Mouse (Mus musculus) lung, embryonic 14.5 days (tissue): ENCODE results near the gene Gucy2c. TPM values are rescaled to one million over a fixed set of nuclear protein-coding genes. Genes with fewer than 3 reads are reported as not detected.

ENCODE experiments used
- ATAC-seq: fragments of 200-750 bp; cut with Nextera tagmentation; 2 replicates; pipeline ENCODE4 v1.8.0; 2017; ENCODE audit warnings: mild to moderate bottlenecking, moderate TSS enrichment, moderate library complexity; ENCODE audit not compliant: insufficient read depth
- DNase-seq: peaks from one replicate; pipeline ENCODE4 v3.0.0-alpha.2; 2015
- H3K27ac ChIP-seq: fragments of 300-500 bp; sonication (generic); 2 replicates; pipeline ENCODE4 v1.5.1; 2014; ENCODE audit warnings: low read depth, mild to moderate bottlenecking, moderate library complexity
- H3K27me3 ChIP-seq: fragments of 300-500 bp; sonication (generic); 2 replicates; pipeline ENCODE4 v1.6.1; 2014; ENCODE audit warnings: low read length, control low read depth; ENCODE audit not compliant: insufficient read depth
- H3K36me3 ChIP-seq: fragments of 300-500 bp; sonication (generic); 2 replicates; pipeline ENCODE4 v1.6.1; 2014; ENCODE audit warnings: control low read depth; ENCODE audit not compliant: insufficient read depth
- H3K4me1 ChIP-seq: fragments of 300-500 bp; sonication (generic); 2 replicates; pipeline ENCODE4 v1.6.1; 2014; ENCODE audit warnings: antibody characterized with exemption, control low read depth; ENCODE audit not compliant: insufficient read depth
- H3K4me2 ChIP-seq: fragments of 300-500 bp; sonication (generic); 2 replicates; pipeline ENCODE4 v1.6.1; 2014; ENCODE audit warnings: mild to moderate bottlenecking
- H3K4me3 ChIP-seq: fragments of 300-500 bp; sonication (generic); 2 replicates; pipeline ENCODE4 v1.5.1; 2014; ENCODE audit warnings: low read depth, low read length
- H3K9ac ChIP-seq: fragments of 300-500 bp; sonication (generic); 2 replicates; pipeline ENCODE4 v1.6.1; 2014
- H3K9me3 ChIP-seq: fragments of 300-500 bp; sonication (generic); 2 replicates; pipeline ENCODE4 v1.6.1; 2016; ENCODE audit warnings: low read depth, low read length, control low read depth
- CTCF ChIP-seq: IDR thresholded peaks from 2 replicates; pipeline ENCODE4 v1.5.1; 2016; ENCODE audit warnings: antibody characterized with exemption, low read depth
- WGBS: fragments of 180-500 bp; shearing (Covaris S2); extraction: QIAGEN DNeasy Blood & Tissue Kit; methylation state at CpG from one replicate; pipeline ENCODE4 v1.1.7; 2014; 5-methylcytosine and 5-hydroxymethylcytosine counted together
- microRNA-seq: library from miRNA; unstranded; fragments of <30 nt; microRNA quantifications from one replicate; pipeline ENCODE4, GENCODE M21; 2016; ENCODE audit warnings: borderline number of aligned reads
- polyA plus RNA-seq: library from polyadenylated mRNA; unstranded; fragments of >200 nt; fragmentation: Nextera tagmentation; extraction: Ambion mirVana; gene quantifications from 2 replicates; pipeline ENCODE4 v1.2.1, GENCODE M21; 2014

Gene Gucy2c
- polyA plus RNA-seq, 1 experiment from 2014 or later = 0.08 TPM

DNA sequence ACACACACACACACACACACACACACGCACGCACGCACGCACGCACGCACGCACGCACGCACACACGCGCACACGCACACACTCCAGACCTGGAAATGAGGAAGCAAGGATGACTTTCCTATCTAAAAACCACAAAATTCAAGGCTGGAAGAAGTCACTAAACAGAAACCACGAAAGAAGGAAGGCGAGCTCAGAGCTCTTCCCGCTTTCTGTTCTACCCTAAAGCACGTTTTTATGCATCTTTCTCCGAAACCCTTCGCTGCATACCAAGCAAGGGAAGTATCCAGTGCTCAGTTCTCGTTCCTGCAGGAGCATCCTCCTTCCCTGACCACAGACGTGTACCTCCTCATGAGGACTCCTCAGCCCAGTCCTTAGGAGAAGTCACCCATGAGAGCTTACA, 127.1 kb downstream of the Gucy2c start:
- H3K4me1 ChIP-seq = no peaks in the 10 kb centered on the region
- no peaks in the 10 kb centered on the region for H3K9me3 ChIP-seq
- H3K36me3 ChIP-seq = no peaks in the 10 kb centered on the region
- no peak overlapping the region for H3K4me2 ChIP-seq
- ATAC-seq (no peak), DNase-seq (no peak)
- no peaks in the 10 kb centered on the region for H3K27me3 ChIP-seq
- no peak overlapping the region for H3K9ac ChIP-seq
- H3K4me3 ChIP-seq = no peak overlapping the region
- TF ChIP-seq CTCF = no peak
- WGBS = 92% methylated on average over 20 of the region's 20 CpGs
- no peak overlapping the region for H3K27ac ChIP-seq

DNA sequence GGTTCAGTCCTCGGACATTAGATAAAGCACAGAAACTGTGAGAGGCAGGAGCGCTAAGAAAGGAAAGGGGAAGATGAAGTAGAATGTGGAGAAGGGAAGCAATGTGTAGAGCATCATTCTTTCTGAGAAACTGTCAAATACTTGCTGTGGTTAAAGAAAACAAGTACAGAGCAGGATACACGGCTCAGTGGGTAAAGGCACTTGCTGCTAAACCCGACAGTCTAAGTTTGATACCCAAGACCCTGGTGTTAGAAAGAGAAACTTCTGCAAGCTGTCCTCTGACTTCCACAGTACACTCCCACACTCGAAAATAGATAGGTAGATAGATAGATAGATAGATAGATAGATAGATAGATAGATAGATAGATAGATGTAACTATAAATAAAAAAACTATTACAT, 128.2 kb downstream of the Gucy2c start:
- Histone ChIP-seq H3K27ac (no peak overlapping the region), H3K4me3 (no peak overlapping the region), H3K4me2 (no peak overlapping the region), H3K27me3 (no peaks in the 10 kb centered on the region), H3K9ac (no peak overlapping the region), H3K9me3 (no peaks in the 10 kb centered on the region), H3K36me3 (no peaks in the 10 kb centered on the region), H3K4me1 (no peaks in the 10 kb centered on the region)
- TF ChIP-seq CTCF = no peak
- DNase-seq = no peak
- WGBS = 53% methylated on average over 5 of the region's 5 CpGs
- no peak for ATAC-seq

DNA sequence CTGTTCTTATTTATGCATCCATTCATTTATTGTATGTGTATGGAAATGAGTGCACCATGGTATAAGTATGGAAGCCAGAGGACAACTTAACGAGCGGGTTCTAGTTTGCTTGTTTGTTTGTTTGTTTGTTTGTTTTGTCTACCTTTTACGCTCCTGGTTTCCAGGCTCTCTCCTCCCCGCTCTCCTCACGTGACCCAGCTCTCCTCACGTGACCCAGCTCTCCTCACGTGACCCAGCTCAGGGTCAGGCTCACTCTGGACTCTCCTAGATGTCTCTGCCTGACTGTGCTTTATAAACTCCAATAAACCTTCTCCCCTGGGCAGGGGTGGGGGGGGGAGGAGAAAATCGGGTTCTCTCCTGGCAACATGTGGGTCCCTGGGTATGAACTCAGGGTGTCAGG, 130.9 kb downstream of the Gucy2c start:
- H3K4me3 ChIP-seq = no peak overlapping the region
- DNase-seq (no peak), ATAC-seq (no peak)
- no peaks in the 10 kb centered on the region for H3K9me3 ChIP-seq
- TF ChIP-seq CTCF = no peak
- H3K36me3 ChIP-seq = no peaks in the 10 kb centered on the region
- H3K4me2 ChIP-seq = no peak overlapping the region
- no peak overlapping the region for H3K27ac ChIP-seq
- H3K4me1 ChIP-seq = no peaks in the 10 kb centered on the region
- no peak overlapping the region for H3K9ac ChIP-seq
- 87% methylated on average over 8 of the region's 8 CpGs for WGBS
- no peaks in the 10 kb centered on the region for H3K27me3 ChIP-seq

DNA sequence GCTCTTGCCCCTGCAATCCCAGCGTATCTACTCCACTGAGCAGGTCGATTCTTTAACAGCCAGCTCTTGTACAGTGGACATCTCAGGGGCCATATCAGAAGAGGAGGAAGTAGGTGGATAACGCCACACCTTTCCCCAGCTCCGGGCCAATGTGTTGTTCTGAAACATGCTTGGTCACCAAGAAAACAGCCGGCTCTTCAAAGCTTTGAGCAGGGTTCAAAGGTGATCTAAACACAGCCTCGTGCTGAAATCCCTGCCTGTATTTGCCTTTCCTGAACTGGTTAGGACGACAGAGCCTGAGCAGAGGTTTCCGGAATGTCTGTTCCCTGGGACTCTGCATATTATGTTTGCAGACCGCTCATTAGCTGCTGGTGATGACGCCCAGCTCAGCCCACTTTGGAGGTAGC, 134.1 kb downstream of the Gucy2c start:
- H3K9ac ChIP-seq = no peak overlapping the region
- no peaks in the 10 kb centered on the region for H3K27me3 ChIP-seq
- no peak for TF ChIP-seq CTCF
- no peaks in the 10 kb centered on the region for H3K36me3 ChIP-seq
- ATAC-seq (no peak; the same call in 1 of the 2 replicates), DNase-seq (peak; percentile 27)
- peaks cover 6% of the 10 kb centered on the region; the same call in 1 of the 2 replicates for H3K9me3 ChIP-seq
- H3K27ac ChIP-seq = no peak overlapping the region
- H3K4me2 ChIP-seq = no peak overlapping the region
- H3K4me3 ChIP-seq = no peak overlapping the region
- H3K4me1 ChIP-seq = no peaks in the 10 kb centered on the region
- WGBS = 33% methylated on average over 10 of the region's 10 CpGs

Small RNAs within 50 kb of the gene (microRNA-seq; reads per million reads assigned to microRNA genes)
- gene Gm44364 = not detected

Other genes starting within 250 kb of the Gucy2c start
- 2.9 and 4.3 TPM in 2 replicates for gene Plbd1, start 119.8 kb downstream of the Gucy2c start, polyA plus RNA-seq
- 1.7 and 2.1 TPM in 2 replicates for gene Hist4h4, start 22.6 kb upstream of the Gucy2c start, polyA plus RNA-seq
- gene H2afj, start 26.5 kb upstream of the Gucy2c start, polyA plus RNA-seq = 106 and 108 TPM in 2 replicates
- gene BC049715, start 45.9 kb upstream of the Gucy2c start, polyA plus RNA-seq = 1.5 and 1.9 TPM in 2 replicates
- gene Wbp11, start 46.5 kb upstream of the Gucy2c start, polyA plus RNA-seq = 130 and 134 TPM in 2 replicates
- gene Smco3, start 53.7 kb upstream of the Gucy2c start, polyA plus RNA-seq = 1.6 and 2.9 TPM in 2 replicates
- 3.3 and 3.6 TPM in 2 replicates for gene Art4, start 76.0 kb upstream of the Gucy2c start, polyA plus RNA-seq
- gene Mgp, start 94.1 kb upstream of the Gucy2c start, polyA plus RNA-seq = 768 and 894 TPM in 2 replicates
- gene Erp27, start 140.4 kb upstream of the Gucy2c start, polyA plus RNA-seq = 1.1 TPM in 2 replicates
- not detected in 2 replicates for gene Pde6h, start 142.1 kb upstream of the Gucy2c start, polyA plus RNA-seq
- 71.9 and 72.6 TPM in 2 replicates for gene Arhgdib, start 160.1 kb upstream of the Gucy2c start, polyA plus RNA-seq